Mouse (Mus musculus): Measurements from ENCODE around the gene Cltb.

DNA sequence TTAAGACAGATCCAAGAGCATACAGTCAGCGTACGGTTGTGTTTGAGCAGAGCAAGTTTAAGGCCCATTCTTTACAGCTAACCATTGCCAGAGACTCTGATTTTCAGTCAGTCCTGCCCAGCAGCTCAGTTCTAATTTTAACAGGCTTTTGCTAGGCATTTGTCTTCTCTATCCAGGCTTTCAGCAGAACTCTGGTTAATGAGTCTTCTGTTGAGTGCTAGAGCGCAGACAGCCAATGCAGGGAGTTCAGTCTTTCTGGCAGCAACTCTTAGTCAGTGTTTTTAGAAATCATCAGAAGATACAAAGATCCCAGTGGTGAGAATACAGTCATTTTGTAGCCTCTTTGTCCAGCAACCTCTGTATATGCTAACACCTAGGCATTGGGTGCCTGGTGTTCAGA lies 39.3 kb upstream of the Cltb start:
- TF ChIP-seq HCFC1 (IDR thresholded peaks at IDR 0.05; ENCODE audit: borderline replicate concordance, insufficient read depth, low read length), result no peak
- TF ChIP-seq MAFK (IDR thresholded peaks at IDR 0.05; ENCODE audit: insufficient read depth, low read depth, low read length), result no peak
- no peak for TF ChIP-seq ZNF384 (IDR thresholded peaks at IDR 0.05; ENCODE audit: low read depth, low read length)

Measured in ES-E14 (cell line).